Mouse (Mus musculus): ENCODE data around the gene Fscn3.

GRCm38 (mm10) chr6:28421469-28422000 is 6.1 kb upstream of the Fscn3 start:
- TF ChIP-seq CTCF (conservative IDR thresholded peaks at IDR 0.05; ENCODE audit: insufficient read depth, insufficient read length, low read depth, low read length) = peak; percentile 97
- TF ChIP-seq POLR2A (IDR thresholded peaks at IDR 0.05; ENCODE audit: low read depth, low read length) = peak; percentile 24
